Mouse (Mus musculus) liver, postnatal 0 days (tissue): ENCODE results near the gene Tgm5.

ENCODE experiments used
- CTCF ChIP-seq: sonication (generic); IDR thresholded peaks from 2 replicates; pipeline ENCODE4 v1.5.1; 2016; ENCODE audit warnings: antibody characterized with exemption, low read depth
- EP300 ChIP-seq: IDR thresholded peaks from 2 replicates; pipeline ENCODE4 v1.6.1; 2016; ENCODE audit warnings: antibody characterized with exemption, low read depth, mild to moderate bottlenecking

DNA sequence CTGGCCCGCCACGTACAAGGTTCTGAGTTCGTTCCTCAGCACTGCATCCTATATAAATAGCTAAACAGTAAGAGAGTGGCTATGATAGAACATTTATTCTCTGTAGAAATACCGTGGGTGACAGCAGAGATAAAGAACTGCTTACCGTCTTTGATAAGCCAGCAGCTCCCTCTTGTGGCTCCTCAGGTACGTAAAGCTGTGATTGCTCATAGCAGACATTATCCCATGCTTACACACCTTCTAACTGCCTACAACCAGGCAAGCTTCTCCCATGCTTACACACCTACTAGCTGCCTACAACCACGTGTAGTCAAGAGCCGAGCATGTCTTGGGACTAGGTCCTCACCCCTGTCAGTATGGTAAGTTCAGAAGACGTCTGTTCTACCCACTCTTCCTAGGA lies 16.4 kb upstream of the Tgm5 start:
- TF ChIP-seq CTCF = peak; percentile 86
- no peak for TF ChIP-seq EP300
